Mouse (Mus musculus) liver, embryonic 13.5 days (tissue): Measurements from ENCODE around the gene Lrrc8b. TPM values are rescaled to one million over a fixed set of nuclear protein-coding genes. Genes with fewer than 3 reads are reported as not detected.

Experiments used
- ATAC-seq: fragments of 200-750 bp; cut with Nextera tagmentation; 2 replicates; pipeline ENCODE4 v1.8.0; 2017; ENCODE audit warnings: low read depth, mild to moderate bottlenecking, moderate number of reproducible peaks, moderate library complexity
- DNase-seq: peaks from one replicate; pipeline ENCODE4 v3.0.0; 2022
- H3K27ac ChIP-seq: fragments of 300-500 bp; sonication (generic); 2 replicates; pipeline ENCODE4 v1.5.1; 2015; ENCODE audit warnings: moderate library complexity, mild to moderate bottlenecking, inconsistent platforms
- H3K27me3 ChIP-seq: fragments of 300-500 bp; sonication (generic); 2 replicates; pipeline ENCODE4 v1.6.1; 2015; ENCODE audit warnings: mild to moderate bottlenecking, inconsistent platforms
- H3K36me3 ChIP-seq: fragments of 300-500 bp; sonication (generic); 2 replicates; pipeline ENCODE4 v1.6.1; 2015; ENCODE audit warnings: mild to moderate bottlenecking, inconsistent platforms
- H3K4me1 ChIP-seq: fragments of 300-500 bp; sonication (generic); replicated peaks from 2 replicates; pipeline ENCODE4 v1.6.1; 2015; ENCODE audit warnings: inconsistent platforms
- H3K4me2 ChIP-seq: fragments of 300-500 bp; sonication (generic); 2 replicates; pipeline ENCODE4 v1.6.1; 2015; ENCODE audit warnings: inconsistent platforms, mild to moderate bottlenecking, moderate library complexity
- H3K4me3 ChIP-seq: fragments of 300-500 bp; sonication (generic); replicated peaks from 2 replicates; pipeline ENCODE4 v1.5.1; 2015; ENCODE audit warnings: mild to moderate bottlenecking, inconsistent platforms
- H3K9ac ChIP-seq: fragments of 300-500 bp; sonication (generic); 2 replicates; pipeline ENCODE4 v1.6.1; 2015; ENCODE audit warnings: mild to moderate bottlenecking, inconsistent platforms
- H3K9me3 ChIP-seq: fragments of 300-500 bp; sonication (generic); replicated peaks from 2 replicates; pipeline ENCODE4 v1.6.1; 2016; ENCODE audit warnings: inconsistent platforms
- WGBS: fragments of 180-500 bp; shearing (Covaris S2); methylation state at CpG from one replicate; pipeline ENCODE4 v1.1.7; 2015; ENCODE audit not compliant: insufficient replicate concordance; 5-methylcytosine and 5-hydroxymethylcytosine counted together
- polyA plus RNA-seq: library from polyadenylated mRNA; unstranded; fragments of >200 nt; fragmentation: Nextera tagmentation; extraction: Ambion mirVana; gene quantifications from 2 replicates; pipeline ENCODE4 v1.2.1, GENCODE M21; 2015

Lrrc8b gene
- polyA plus RNA-seq, 1 experiment from 2014 or later = 4.1 TPM

DNA sequence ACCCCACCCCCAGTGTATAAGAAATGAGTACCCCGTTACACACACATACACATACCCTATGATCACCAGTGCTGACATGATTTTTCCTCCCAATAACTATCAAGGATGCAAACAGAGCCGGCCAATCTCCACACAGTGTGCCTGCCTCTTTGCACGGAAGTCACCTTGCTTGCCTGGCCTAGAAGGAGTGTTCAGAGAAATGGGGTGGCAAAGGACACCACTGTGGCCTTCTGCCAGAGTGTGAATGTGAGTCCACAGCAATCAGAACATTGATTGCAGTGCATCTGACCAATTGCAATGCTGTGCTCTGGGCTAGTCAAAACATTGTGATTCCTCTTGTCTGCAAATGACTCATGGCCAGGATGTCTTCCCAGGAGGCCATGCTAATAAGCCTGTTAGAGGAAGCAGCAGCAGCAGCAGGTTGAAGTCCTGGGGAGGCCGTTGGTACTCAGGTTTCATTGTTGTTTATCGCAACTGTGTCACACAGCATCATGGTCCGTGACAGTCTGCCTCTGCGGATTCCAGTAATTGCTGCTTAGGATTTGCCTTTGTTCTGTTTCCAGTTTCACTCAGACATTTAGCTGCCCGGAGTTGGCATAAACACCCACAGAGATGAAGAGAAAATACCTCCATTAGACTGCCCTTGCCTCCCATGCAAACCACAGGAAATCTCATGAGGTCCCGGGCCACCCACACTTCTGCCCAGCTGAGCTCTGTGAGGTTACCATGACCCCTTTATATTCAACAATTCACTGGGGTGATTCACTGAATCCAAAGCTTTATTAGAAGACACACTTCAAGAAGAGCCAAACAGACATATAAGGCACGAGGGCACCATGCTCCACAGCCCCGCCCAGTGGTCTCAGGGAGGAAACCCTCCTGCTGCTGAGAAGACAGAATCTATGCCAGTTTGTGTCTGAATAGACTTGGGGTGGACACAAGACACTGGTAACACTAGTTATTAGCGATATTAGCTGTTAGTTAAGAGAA lies 84.9 kb downstream of the Lrrc8b start:
- Histone ChIP-seq H3K36me3 (no peaks in the 10 kb centered on the region), H3K4me2 (no peak overlapping the region), H3K9ac (no peak overlapping the region), H3K27me3 (peaks cover 8% of the 10 kb centered on the region; the same call in 1 of the 2 replicates), H3K27ac (no peak overlapping the region), H3K9me3 (peaks cover 6% of the 10 kb centered on the region; the same call in 1 of the 2 replicates), H3K4me1 (peaks cover 14% of the 10 kb centered on the region), H3K4me3 (no peak overlapping the region)
- ATAC-seq (no peak), DNase-seq (no peak)
- 56% methylated on average over 12 of the region's 12 CpGs for WGBS

DNA sequence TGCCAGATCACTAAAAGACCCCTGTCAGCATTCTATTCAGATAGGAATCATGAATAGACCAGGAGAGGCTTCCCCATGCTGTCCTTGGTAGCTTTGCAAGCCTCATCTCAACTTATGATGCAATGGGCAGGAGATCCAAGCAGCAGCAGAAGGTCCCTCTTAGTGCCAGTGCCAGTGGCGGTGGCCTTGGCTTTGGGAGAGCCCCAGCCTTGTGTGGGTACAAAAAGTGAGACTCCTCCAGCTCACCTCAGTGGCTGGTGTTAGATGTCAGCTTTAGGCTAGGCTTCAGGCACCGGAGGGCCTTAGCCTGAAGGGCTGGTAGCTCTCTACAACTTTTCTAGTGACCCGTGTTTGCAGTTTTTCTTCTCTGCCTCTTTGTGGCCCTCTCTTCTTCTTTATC lies 85.6 kb downstream of the Lrrc8b start:
- Histone ChIP-seq H3K27ac (no peak overlapping the region), H3K4me1 (peaks cover 10% of the 10 kb centered on the region), H3K4me2 (no peak overlapping the region), H3K9ac (no peak overlapping the region), H3K9me3 (peaks cover 6% of the 10 kb centered on the region; the same call in 1 of the 2 replicates), H3K27me3 (peaks cover 8% of the 10 kb centered on the region; the same call in 1 of the 2 replicates), H3K4me3 (no peak overlapping the region), H3K36me3 (no peaks in the 10 kb centered on the region)
- DNase-seq (no peak), ATAC-seq (no peak)
- WGBS = 70% methylated on average over 3 of the region's 3 CpGs

- H3K4me1 ChIP-seq = no peaks in the 10 kb centered on the region
- no peak overlapping the region for H3K9ac ChIP-seq
- H3K27me3 ChIP-seq = no peaks in the 10 kb centered on the region
- WGBS = 81% methylated on average over 6 of the region's 6 CpGs
- no peak overlapping the region for H3K27ac ChIP-seq
- DNase-seq (no peak), ATAC-seq (no peak)
- no peak overlapping the region for H3K4me3 ChIP-seq
- H3K4me2 ChIP-seq = no peak overlapping the region
- H3K9me3 ChIP-seq = no peaks in the 10 kb centered on the region
- no peaks in the 10 kb centered on the region for H3K36me3 ChIP-seq
Measured at GRCm38 (mm10) chr5:105508813-105509212, 93.2 kb downstream of the Lrrc8b start.

DNA sequence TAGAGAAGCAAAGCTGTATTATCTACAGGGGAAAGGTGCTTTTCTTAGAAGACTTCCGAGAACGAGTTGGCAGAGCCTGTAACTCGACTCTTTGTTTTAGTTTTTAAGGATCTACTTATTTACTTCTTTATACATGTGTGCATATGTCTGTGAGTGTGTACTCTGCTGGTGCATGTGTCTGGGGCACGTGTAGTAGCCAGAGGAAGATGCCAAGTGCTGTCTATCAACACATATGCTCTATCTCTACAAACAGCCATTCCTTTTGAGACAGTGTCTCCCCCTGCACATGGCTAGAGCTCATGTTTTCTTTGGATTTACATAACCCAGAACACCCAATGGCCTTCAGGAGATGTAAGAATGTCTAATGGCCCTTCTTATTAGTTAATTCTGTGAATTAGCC lies 96.7 kb downstream of the Lrrc8b start:
- Histone ChIP-seq H3K9me3 (no peaks in the 10 kb centered on the region), H3K4me3 (no peak overlapping the region), H3K27me3 (no peaks in the 10 kb centered on the region), H3K9ac (no peak overlapping the region), H3K4me1 (no peaks in the 10 kb centered on the region), H3K36me3 (no peaks in the 10 kb centered on the region), H3K27ac (no peak overlapping the region), H3K4me2 (no peak overlapping the region)
- DNase-seq (no peak), ATAC-seq (no peak)
- WGBS = 51% methylated on average over 4 of the region's 4 CpGs

GRCm38 (mm10) chr5:105515532-105515931 lies 100.0 kb downstream of the Lrrc8b start:
- DNase-seq = no peak
- Histone ChIP-seq H3K36me3 (no peaks in the 10 kb centered on the region), H3K4me2 (no peak overlapping the region), H3K4me1 (peaks cover 20% of the 10 kb centered on the region), H3K27me3 (no peaks in the 10 kb centered on the region), H3K4me3 (no peak overlapping the region), H3K9me3 (no peaks in the 10 kb centered on the region), H3K9ac (no peak overlapping the region), H3K27ac (no peak overlapping the region)
- 53% methylated on average over 6 of the region's 6 CpGs for WGBS
- no peak for ATAC-seq

DNA sequence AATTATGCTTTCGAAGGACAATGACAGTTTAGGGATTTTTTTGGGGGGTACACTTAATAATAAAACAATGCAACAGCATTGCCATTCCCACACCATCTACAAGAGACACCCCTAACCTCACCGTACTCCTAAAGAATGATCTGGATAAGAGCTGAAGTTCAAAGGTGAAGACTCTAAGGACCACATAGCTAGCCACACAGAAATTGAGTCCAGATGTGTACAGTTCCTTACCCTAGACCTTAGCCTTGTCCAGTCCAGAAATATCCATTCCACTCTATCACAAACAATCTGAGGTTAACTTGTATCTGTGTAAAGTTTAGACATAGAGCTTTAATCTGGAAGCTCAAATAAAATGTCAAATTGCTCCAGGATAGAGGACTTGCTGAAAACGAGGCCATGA lies 100.7 kb downstream of the Lrrc8b start:
- no peaks in the 10 kb centered on the region for H3K9me3 ChIP-seq
- 68% methylated on average over 3 of the region's 3 CpGs for WGBS
- no peaks in the 10 kb centered on the region for H3K36me3 ChIP-seq
- no peak for ATAC-seq
- no peaks in the 10 kb centered on the region for H3K27me3 ChIP-seq
- H3K4me2 ChIP-seq = no peak overlapping the region
- H3K4me1 ChIP-seq = peaks cover 28% of the 10 kb centered on the region
- H3K27ac ChIP-seq = no peak overlapping the region
- H3K9ac ChIP-seq = no peak overlapping the region
- DNase-seq = no peak
- H3K4me3 ChIP-seq = no peak overlapping the region

- Histone ChIP-seq H3K27ac (peak overlapping the region; percentile 89), H3K4me1 (peaks cover 45% of the 10 kb centered on the region), H3K9ac (peak overlapping the region; percentile 96), H3K36me3 (0 out of 2 replicates have a peak, but pooled peaks cover 3% of the 10 kb centered on the region), H3K4me2 (peak overlapping the region; percentile 91), H3K9me3 (no peaks in the 10 kb centered on the region), H3K4me3 (peak overlapping the region; percentile 86), H3K27me3 (no peaks in the 10 kb centered on the region)
- 14% methylated on average over 7 of the region's 7 CpGs for WGBS
- 0 out of 2 replicates have a peak, but pooled peaks have one; percentile 0 for ATAC-seq
- DNase-seq = no peak
Measured at GRCm38 (mm10) chr5:105517992-105518625, 102.5 kb downstream of the Lrrc8b start.

- peak overlapping the region; percentile 89 for H3K27ac ChIP-seq
- H3K36me3 ChIP-seq = 0 out of 2 replicates have a peak, but pooled peaks cover 3% of the 10 kb centered on the region
- peaks cover 50% of the 10 kb centered on the region for H3K4me1 ChIP-seq
- H3K9me3 ChIP-seq = no peaks in the 10 kb centered on the region
- H3K9ac ChIP-seq = peak overlapping the region; percentile 96
- no peaks in the 10 kb centered on the region for H3K27me3 ChIP-seq
- peak overlapping the region; percentile 91 for H3K4me2 ChIP-seq
- DNase-seq = no peak
- H3K4me3 ChIP-seq = peak overlapping the region; percentile 86
- peak; percentile 39 for ATAC-seq
- 1% methylated on average over 16 of the region's 16 CpGs for WGBS
Measured at GRCm38 (mm10) chr5:105518626-105519095, 103.1 kb downstream of the Lrrc8b start.

- Histone ChIP-seq H3K36me3 (peaks cover 7% of the 10 kb centered on the region; the same call in 1 of the 2 replicates), H3K9ac (peak within 1 kb of the TSS; percentile 96), H3K9me3 (no peaks in the 10 kb centered on the region), H3K4me3 (peak within 1 kb of the TSS; percentile 86), H3K27ac (peak within 1 kb of the TSS; percentile 89), H3K4me2 (peak within 1 kb of the TSS; percentile 91), H3K4me1 (peaks cover 57% of the 10 kb centered on the region), H3K27me3 (no peaks in the 10 kb centered on the region)
- peak; percentile 93 for ATAC-seq
- under 1% methylated on average over 84 of the region's 93 CpGs for WGBS
- peak; percentile 81 for DNase-seq
Measured at GRCm38 (mm10) chr5:105519096-105519975, 103.8 kb downstream of the Lrrc8b start, which contains the start of gene Lrrc8c. Lrrc8c (plus strand) TSS chr5:105519388.

- Histone ChIP-seq H3K4me2 (peak overlapping the region; percentile 91), H3K4me3 (peak overlapping the region; percentile 86), H3K36me3 (peaks cover 12% of the 10 kb centered on the region), H3K9me3 (no peaks in the 10 kb centered on the region), H3K4me1 (peaks cover 63% of the 10 kb centered on the region), H3K27me3 (no peaks in the 10 kb centered on the region), H3K27ac (peak overlapping the region; percentile 89), H3K9ac (peak overlapping the region; percentile 96)
- ATAC-seq (no peak), DNase-seq (no peak)
- WGBS = 11% methylated on average over 5 of the region's 5 CpGs
Measured at GRCm38 (mm10) chr5:105519976-105520300, 104.4 kb downstream of the Lrrc8b start.
